Mouse (Mus musculus) myocyte (in vitro differentiated cells): ENCODE data around the gene Gm10392. TPM values are rescaled to one million over a fixed set of nuclear protein-coding genes. Genes with fewer than 3 reads are reported as not detected.
A peak's percentile ranks its signal among the peaks of the same experiment; 100 is the strongest.

Experiments
- H3K27me3 ChIP-seq: one replicate; pipeline ENCODE4 v1.6.1; 2011; ENCODE audit not compliant: control insufficient read depth, insufficient read depth, insufficient read length
- H3K36me3 ChIP-seq: one replicate; pipeline ENCODE4 v1.6.1; 2011; ENCODE audit not compliant: control insufficient read depth, insufficient read depth
- H3K4me2 ChIP-seq: one replicate; pipeline ENCODE4 v1.6.1; 2011; ENCODE audit warnings: low read depth, control low read depth
- H3K4me3 ChIP-seq: one replicate; pipeline ENCODE4 v1.5.1; 2011; ENCODE audit warnings: mild to moderate bottlenecking, control low read depth, moderate library complexity
- H3K79me2 ChIP-seq: one replicate; pipeline ENCODE4 v1.6.1; 2011; ENCODE audit not compliant: control insufficient read depth, insufficient read depth
- H3ac ChIP-seq: one replicate; pipeline ENCODE4 v1.6.1; 2011; ENCODE audit not compliant: control insufficient read depth, insufficient read length
- CEBPB ChIP-seq: IDR thresholded peaks from 2 replicates; pipeline ENCODE4 v1.6.1; 2011; ENCODE audit warnings: mild to moderate bottlenecking, moderate library complexity; ENCODE audit not compliant: poor library complexity, insufficient read depth, severe bottlenecking
- E2F4 ChIP-seq: IDR thresholded peaks from one replicate; pipeline ENCODE4 v1.6.1; 2011; ENCODE audit warnings: mild to moderate bottlenecking, control low read depth, moderate library complexity; ENCODE audit not compliant: insufficient read depth
- MAX ChIP-seq: IDR thresholded peaks from one replicate; pipeline ENCODE4 v1.6.1; 2011; ENCODE audit warnings: low read depth, mild to moderate bottlenecking, control low read depth
- MYOD1 ChIP-seq, 3 experiments: IDR thresholded peaks; one replicate each; pipeline ENCODE4 v1.6.1; 2011; ENCODE audit warnings: control low read depth in 2 of 3, low read depth in 2 of 3, mild to moderate bottlenecking in 2 of 3, moderate library complexity in 1 of 3; ENCODE audit not compliant: insufficient read length in 2 of 3, control insufficient read depth in 1 of 3
- MYOG ChIP-seq, 3 experiments: IDR thresholded peaks; one replicate each; pipeline ENCODE4 v1.6.1; 2011; ENCODE audit warnings: control low read depth in 2 of 3, low read depth in 2 of 3, mild to moderate bottlenecking in 2 of 3; ENCODE audit not compliant: insufficient read length in 2 of 3, control insufficient read depth in 1 of 3, insufficient read depth in 1 of 3
- POLR2A ChIP-seq: IDR thresholded peaks from one replicate; pipeline ENCODE4 v1.6.1; 2011; ENCODE audit warnings: low read depth, mild to moderate bottlenecking, control low read depth, moderate library complexity; ENCODE audit not compliant: insufficient read length
- POLR2AphosphoS2 ChIP-seq: IDR thresholded peaks from one replicate; pipeline ENCODE4 v1.6.1; 2011; ENCODE audit warnings: low read depth, control low read depth; ENCODE audit not compliant: insufficient read length
- REST ChIP-seq: IDR thresholded peaks from one replicate; pipeline ENCODE4 v1.6.1; 2011; ENCODE audit warnings: mild to moderate bottlenecking, control low read depth, moderate library complexity; ENCODE audit not compliant: insufficient read depth, insufficient read length
- SRF ChIP-seq: IDR thresholded peaks from one replicate; pipeline ENCODE4 v1.6.1; 2011; ENCODE audit warnings: low read depth; ENCODE audit not compliant: control insufficient read depth, insufficient read length
- TCF12 ChIP-seq: IDR thresholded peaks from one replicate; pipeline ENCODE4 v1.6.1; 2011; ENCODE audit warnings: mild to moderate bottlenecking, control low read depth; ENCODE audit not compliant: poor library complexity, insufficient read depth, severe bottlenecking
- TCF3 ChIP-seq: IDR thresholded peaks from one replicate; pipeline ENCODE4 v1.6.1; 2011; ENCODE audit warnings: low read depth, control low read depth; ENCODE audit not compliant: insufficient read length
- USF1 ChIP-seq: IDR thresholded peaks from one replicate; pipeline ENCODE4 v1.6.1; 2011; ENCODE audit warnings: low read depth, mild to moderate bottlenecking, control low read depth, moderate library complexity
- polyA plus RNA-seq: library from polyadenylated mRNA; unstranded; fragments of >200 nt; fragmentation: generic; extraction: Trizol; gene quantifications from one replicate; pipeline ENCODE4 v1.2.1, GENCODE M21; 2012; ENCODE audit warnings: missing spikeins

Gm10392 gene
- polyA plus RNA-seq, 1 experiment, result not detected

- Histone ChIP-seq H3ac (no peak overlapping the region), H3K36me3 (no peaks in the 10 kb centered on the region), H3K4me3 (peak overlapping the region; percentile 57), H3K79me2 (peaks cover 54% of the 10 kb centered on the region), H3K27me3 (no peaks in the 10 kb centered on the region), H3K4me2 (peak overlapping the region; percentile 100)
- peak in 1 of 3 experiments; percentile 6 for TF ChIP-seq MYOD1 (IDR thresholded peaks at IDR 0.05; ENCODE audit: control insufficient read depth in 1 of 3, insufficient read length in 2 of 3, low read depth in 2 of 3)
- TF ChIP-seq TCF12, result no peak
These were observed 27.9 kb downstream of the Gm10392 start for GRCm38 (mm10) chr11:77491123-77491501.

- Histone ChIP-seq H3K79me2 (peaks cover 54% of the 10 kb centered on the region), H3ac (no peak overlapping the region), H3K4me2 (peak overlapping the region; percentile 100), H3K27me3 (no peaks in the 10 kb centered on the region), H3K36me3 (no peaks in the 10 kb centered on the region), H3K4me3 (peak overlapping the region; percentile 57)
- TF ChIP-seq MYOD1 (IDR thresholded peaks at IDR 0.05; ENCODE audit: control insufficient read depth in 1 of 3, insufficient read length in 2 of 3, low read depth in 2 of 3), result peak in 2 of 3 experiments; percentile 27 to 29
- no peak for TF ChIP-seq SRF
These were observed 28.5 kb downstream of the Gm10392 start for GRCm38 (mm10) chr11:77490451-77490850.

GRCm38 (mm10) chr11:77489591-77490235 lies 29.3 kb downstream of the Gm10392 start, which contains the start of gene Ankrd13b:
TSS of gene Ankrd13b (minus strand) at chr11:77489678.
- Histone ChIP-seq H3K4me2 (peak within 1 kb of the TSS; percentile 100), H3K79me2 (peaks cover 53% of the 10 kb centered on the region), H3K27me3 (no peaks in the 10 kb centered on the region), H3ac (peak within 1 kb of the TSS; percentile 53), H3K36me3 (no peaks in the 10 kb centered on the region), H3K4me3 (peak within 1 kb of the TSS; percentile 57)
- peak; percentile 65 for TF ChIP-seq POLR2AphosphoS2
- TF ChIP-seq MYOD1 (IDR thresholded peaks at IDR 0.05; ENCODE audit: control insufficient read depth in 1 of 3, insufficient read length in 2 of 3, low read depth in 2 of 3), result peak in 1 of 3 experiments; percentile 21
- TF ChIP-seq TCF3, result no peak
- TF ChIP-seq POLR2A, result peak; percentile 56
- no peak for TF ChIP-seq REST

GRCm38 (mm10) chr11:77488771-77489581 lies 30.0 kb downstream of the Gm10392 start:
- peaks cover 53% of the 10 kb centered on the region for H3K79me2 ChIP-seq
- no peak for TF ChIP-seq E2F4
- TF ChIP-seq SRF, result no peak
- peak; percentile 20 for TF ChIP-seq POLR2A
- TF ChIP-seq REST, result peak; percentile 69
- H3K4me3 ChIP-seq, result peak overlapping the region; percentile 57
- peak overlapping the region; percentile 93 for H3K4me2 ChIP-seq
- no peaks in the 10 kb centered on the region for H3K27me3 ChIP-seq
- peak overlapping the region; percentile 53 for H3ac ChIP-seq
- no peaks in the 10 kb centered on the region for H3K36me3 ChIP-seq

GRCm38 (mm10) chr11:77486798-77487197 lies 32.2 kb downstream of the Gm10392 start:
- no peak overlapping the region for H3ac ChIP-seq
- no peak overlapping the region for H3K4me2 ChIP-seq

More at GRCm38 (mm10) chr11:77486798-77487197, 32.2 kb downstream of the Gm10392 start:
- TF ChIP-seq CEBPB (no peak), MYOD1 (IDR thresholded peaks at IDR 0.05; ENCODE audit: control insufficient read depth in 1 of 3, insufficient read length in 2 of 3, low read depth in 2 of 3) (no peak), POLR2A (no peak), E2F4 (no peak), USF1 (no peak), TCF3 (no peak), REST (no peak), MYOG (IDR thresholded peaks at IDR 0.05; ENCODE audit: control insufficient read depth in 1 of 3, insufficient read depth in 1 of 3, insufficient read length in 2 of 3, low read depth in 2 of 3) (no peak), SRF (no peak), TCF12 (no peak), POLR2AphosphoS2 (no peak), MAX (no peak)
- no peaks in the 10 kb centered on the region for H3K27me3 ChIP-seq
- H3K79me2 ChIP-seq, result peaks cover 67% of the 10 kb centered on the region
- H3K4me3 ChIP-seq, result no peak overlapping the region
- H3K36me3 ChIP-seq, result no peaks in the 10 kb centered on the region
